Mouse (Mus musculus) yolk sac, embryonic 10.5 days (tissue): ENCODE data around the gene Omg.

Experiments used
- DNase-seq: peaks from one replicate; pipeline ENCODE4 v3.0.0-alpha.2; 2017; ENCODE audit warnings: low spot score

Omg gene

GRCm38 (mm10) chr11:79503845-79504244 is at the start of gene Omg:
Omg (minus strand) TSS chr11:79504084.
- DNase-seq = no peak

GRCm38 (mm10) chr11:79552622-79553021 is 48.7 kb upstream of the Omg start:
- no peak for DNase-seq

DNA sequence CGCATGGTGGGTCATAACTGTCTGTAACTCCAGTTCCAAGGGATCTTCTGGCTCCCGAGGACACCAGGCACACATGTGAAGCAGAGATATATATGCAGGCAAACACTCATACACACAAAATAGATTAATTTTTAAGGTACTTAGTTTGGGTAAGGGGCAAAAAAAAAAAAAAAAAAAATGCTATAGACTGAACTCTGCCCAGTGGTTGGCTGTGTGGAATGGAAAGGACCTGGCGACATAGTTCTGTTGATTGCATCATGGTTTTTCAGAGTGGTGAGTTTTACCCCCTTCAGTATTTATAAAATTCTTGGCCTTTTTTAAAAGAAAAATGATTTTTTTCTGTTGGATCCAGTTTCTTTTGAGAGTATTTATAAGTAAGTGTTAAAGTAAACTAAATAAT is 32.4 kb upstream of the Omg start:
- no peak for DNase-seq

- DNase-seq = no peak
Observed at GRCm38 (mm10) chr11:79535554-79535953, 31.7 kb upstream of the Omg start.

DNA sequence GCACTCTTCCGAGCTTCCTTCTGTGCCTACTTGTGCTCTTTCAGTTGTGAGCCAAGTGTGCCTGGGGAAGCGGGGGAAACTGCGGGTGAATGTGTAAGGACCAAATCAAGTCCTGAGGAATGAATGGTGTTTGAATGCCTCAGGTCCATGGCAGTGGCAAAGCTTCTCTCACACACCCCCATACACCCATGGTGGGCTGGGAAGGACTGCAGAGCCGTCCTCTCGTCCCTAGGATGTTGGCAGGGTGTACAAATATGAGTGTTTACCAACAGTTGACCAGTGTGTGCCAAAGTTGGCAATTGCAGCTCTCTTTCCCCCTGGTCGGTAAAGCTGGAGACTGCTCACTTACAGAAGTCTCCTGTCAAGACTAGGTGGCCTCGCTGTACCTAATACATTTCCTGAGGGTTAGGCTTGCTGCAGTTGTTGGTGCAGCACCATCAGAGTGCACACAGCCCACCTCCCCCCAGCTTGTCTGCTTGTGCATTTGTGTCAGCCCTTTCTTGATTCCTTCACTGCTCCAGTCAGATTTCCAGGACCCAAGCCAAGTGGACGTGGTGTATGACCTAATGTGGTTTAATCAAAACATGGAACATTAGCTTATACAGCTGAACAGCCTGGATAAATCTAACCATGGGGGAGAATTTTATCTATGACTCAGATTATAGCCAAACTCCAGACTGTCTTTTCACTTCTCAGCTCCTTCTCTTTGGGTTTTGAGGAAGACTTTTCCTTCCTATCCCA is 30.2 kb upstream of the Omg start:
- DNase-seq = no peak

GRCm38 (mm10) chr11:79533311-79533710 is 29.4 kb upstream of the Omg start:
- DNase-seq = no peak

DNA sequence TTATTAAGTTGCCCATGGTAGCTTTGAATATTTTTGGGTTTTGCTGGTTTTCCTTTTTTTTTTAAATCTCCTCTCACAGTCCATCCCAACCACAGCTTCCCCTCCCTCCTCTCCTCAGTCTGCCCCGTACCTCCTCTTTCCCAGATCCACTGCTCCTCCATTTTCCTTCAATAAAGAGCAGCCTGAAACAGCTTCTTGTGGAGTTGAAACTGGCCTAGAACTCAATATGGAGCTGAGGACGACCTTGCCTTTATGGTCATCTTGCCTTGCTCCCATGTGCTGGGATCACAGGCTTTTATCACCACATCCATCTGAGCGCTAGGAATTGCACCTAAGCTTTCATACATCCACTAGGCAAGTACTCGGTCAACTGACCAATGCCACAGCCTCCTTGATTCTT is 27.6 kb upstream of the Omg start:
- DNase-seq = no peak

DNA sequence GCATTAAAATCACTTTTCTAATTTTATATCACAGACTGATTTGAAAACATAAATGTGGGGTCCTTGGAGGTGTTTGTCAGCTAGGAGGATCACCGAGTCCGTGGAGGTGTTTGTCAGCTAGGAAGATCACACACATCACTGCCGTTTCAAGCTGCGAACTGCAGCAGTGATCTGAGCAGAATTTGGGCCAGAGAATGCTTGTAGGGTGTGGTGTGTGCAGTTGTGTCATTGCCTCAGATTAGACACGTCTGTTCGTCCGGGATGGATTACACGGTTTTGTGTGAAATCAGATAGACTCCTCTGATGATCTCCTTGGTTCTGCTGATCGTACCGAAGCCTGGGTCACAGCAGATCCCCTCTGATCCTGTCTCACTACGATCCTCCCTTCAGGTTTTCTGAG is 26.9 kb upstream of the Omg start:
- no peak for DNase-seq

DNA sequence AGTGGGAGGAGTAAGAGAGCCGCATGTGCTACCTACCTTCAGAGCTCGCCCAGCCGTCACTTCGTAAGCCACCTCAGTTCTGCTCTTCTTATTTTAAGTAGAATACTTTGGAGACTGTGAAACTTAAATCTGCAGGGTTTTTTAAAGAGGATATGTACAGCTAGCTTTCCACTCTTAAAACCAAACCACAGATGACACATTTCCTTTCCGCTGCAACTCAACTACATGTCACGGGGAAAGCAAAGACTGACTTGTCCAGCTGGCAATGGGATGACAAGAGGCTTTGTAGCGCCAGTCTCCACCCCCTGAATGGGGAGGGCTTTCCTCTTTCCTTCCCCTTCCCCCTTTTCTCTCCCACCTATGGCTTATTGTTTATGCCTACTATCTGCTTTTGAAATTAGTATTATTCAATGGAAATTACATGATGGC is 26.5 kb upstream of the Omg start, which contains the start of the genes Evi2 and Evi2a:
TSS of gene Evi2 (minus strand) at position 257 of the 429 bp plus-strand sequence.
TSS of gene Evi2a (minus strand) at position 277 of the 429 bp plus-strand sequence.
- DNase-seq = no peak

GRCm38 (mm10) chr11:79529736-79530135 is 25.9 kb upstream of the Omg start:
- DNase-seq = no peak

- DNase-seq = no peak
Observed at GRCm38 (mm10) chr11:79529226-79529625, 25.3 kb upstream of the Omg start.

- no peak for DNase-seq
Observed at GRCm38 (mm10) chr11:79528601-79529000, 24.7 kb upstream of the Omg start.

DNA sequence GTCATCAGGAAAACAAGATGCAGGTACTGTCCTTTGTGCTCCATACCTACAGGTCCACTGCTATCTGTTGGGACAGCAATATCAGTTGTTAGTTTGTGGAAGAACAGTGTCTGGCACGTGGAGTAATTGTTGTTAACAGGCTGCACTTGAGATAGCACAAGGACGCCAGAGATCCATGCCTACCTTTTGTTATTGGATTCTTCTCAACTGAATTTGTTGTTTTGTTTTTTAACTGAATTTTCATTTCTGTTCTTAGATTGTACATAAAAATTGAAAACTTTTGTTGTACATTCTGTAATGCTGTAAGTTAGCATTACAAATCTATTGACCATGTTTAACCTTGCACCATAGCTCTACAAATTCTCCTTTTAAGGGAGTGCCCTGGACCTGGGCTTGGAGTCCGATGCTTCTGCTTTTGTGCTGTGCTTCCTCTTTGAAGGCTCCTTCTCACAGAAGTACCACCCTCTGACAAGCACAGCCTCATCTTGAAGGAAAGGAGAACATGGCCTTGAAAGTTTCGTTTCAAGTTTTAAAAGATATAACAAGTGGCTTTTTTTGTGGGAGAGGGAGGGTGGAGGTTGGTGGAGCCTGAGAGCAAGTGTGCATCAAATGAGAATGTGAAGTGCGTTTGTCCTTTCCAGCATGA is 24.0 kb upstream of the Omg start:
- no peak for DNase-seq

DNA sequence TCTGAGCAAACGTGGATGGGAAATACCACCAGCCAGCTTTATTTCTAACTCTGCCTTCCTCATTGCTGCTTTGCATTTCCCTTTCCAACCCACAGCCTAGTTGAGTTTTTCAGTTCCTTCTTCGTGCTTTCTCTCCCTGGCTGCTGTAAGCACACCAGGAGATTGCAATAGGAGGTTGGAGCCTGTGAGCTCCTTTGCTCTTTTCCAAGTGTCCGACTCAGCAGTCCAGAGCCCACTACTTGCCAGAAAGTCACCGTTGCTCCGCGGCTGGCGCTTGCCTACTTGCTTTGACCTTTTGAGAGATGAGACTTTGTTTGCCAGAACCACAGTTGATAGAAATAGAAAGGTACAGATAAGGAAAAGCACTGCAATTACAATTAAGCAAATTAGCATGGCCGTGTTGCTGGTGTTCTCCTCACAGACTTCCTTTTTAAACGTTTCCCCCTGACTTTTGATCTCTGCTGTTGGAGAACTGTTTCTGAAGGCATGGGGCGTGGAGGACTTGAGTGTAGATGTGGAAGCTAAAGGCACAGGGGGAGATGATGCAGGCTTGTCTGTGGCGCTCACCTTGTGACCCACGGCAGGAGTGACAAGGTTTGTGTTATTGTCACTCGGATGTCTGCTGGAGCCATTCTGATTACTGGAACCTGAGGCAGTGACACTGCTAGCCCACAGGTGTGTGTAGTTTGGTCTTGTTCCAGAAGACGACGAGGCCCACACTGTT is 23.3 kb upstream of the Omg start:
- DNase-seq = no peak

- DNase-seq = no peak
Observed at GRCm38 (mm10) chr11:79526549-79526948, 22.7 kb upstream of the Omg start.

DNA sequence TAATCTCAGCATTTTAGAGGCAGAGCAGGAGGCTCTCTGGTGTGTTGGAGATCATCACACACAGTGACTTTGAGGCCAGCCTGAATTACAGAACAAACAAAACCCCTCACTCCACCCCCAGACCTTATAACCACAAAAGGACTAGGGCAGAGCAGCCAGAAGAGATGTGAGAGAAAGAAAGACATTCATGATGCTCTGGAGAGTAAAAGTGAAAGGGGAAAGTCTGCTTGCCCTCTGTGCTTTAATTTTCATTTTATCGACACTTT is 20.4 kb upstream of the Omg start:
- DNase-seq = no peak

DNA sequence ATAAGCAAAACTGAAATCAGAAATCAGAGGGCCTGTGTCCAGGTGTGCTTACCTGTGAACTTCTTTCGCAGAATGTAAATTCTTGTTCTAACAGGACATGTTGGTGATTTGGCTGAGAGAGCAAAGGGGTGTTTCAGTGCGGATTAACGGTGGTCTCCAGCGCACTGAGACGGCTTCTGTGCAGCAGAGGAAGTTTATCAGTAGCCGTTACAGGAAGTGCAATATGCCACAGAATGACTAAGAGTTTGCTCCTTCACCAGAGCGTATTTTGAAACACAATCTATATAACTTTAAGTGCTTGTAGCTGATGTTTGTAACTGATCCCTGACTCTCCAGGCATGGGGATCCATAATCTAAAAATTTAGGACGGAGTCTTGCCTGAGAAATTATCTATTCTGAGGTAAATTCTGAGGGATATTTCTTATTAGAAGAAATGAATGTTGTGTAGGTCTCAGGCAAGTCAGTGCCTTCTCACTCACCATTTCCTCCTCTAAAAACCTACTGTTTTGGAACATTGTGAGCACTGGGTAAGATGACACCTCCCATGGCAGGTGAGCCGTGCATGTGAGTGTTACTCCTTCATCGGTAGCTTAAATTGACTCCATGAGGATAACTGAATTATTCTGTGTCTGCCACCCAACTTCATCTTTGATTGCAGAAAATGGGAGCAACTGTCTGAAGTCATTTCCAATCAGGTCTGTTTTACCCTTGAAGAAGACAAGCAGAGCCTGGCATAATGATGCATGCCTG is 19.9 kb upstream of the Omg start, which contains the start of gene Evi2b:
TSS of gene Evi2b (minus strand) at position 203 of the 750 bp plus-strand sequence.
- no peak for DNase-seq

DNA sequence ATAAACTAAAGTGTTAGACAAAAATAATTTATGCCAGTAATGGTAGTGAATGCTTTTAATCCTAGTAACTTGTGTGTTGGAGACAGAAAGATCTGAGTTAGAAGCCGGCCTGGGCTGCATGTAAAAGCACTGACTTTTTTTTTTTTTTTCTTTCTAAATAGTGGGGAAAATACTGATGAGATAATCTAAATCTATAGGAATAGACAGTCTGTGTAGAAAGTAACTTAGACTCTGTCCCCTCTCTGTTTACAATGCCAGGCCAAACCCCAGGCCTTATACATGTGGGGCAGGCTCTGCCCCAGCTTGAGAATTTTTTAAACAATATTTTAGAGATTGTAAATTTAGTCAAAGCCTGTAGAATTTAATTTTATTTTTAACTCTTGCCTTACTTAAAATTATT is 19.1 kb upstream of the Omg start:
- no peak for DNase-seq

DNA sequence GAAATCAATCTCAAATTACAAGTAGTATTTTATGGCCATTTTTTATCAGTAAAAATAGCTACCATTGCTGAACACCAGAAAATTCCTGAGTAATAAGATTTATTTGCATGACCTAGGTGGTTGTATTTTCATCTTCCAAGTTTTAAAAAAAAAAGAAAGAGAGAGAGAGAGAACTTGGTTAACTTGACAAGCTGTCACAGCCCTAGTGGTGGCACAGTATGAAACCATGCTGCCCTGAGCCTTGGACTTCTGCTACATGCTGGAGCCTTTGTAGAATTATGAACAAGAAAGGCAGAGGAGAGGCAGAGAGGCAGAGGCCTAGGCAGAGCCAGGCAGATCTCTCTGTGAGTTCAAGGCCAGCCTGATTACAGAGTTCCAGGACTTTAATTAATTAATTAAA is 18.0 kb upstream of the Omg start:
- no peak for DNase-seq

GRCm38 (mm10) chr11:79520772-79521171 is 16.9 kb upstream of the Omg start:
- no peak for DNase-seq

- no peak for DNase-seq
Observed at GRCm38 (mm10) chr11:79519878-79520291, 16.0 kb upstream of the Omg start.

- DNase-seq = no peak
Observed at GRCm38 (mm10) chr11:79519299-79519698, 15.4 kb upstream of the Omg start.
